ENCODE assay signal across 8 mouse cellular contexts in genomic region chr16:21422645-21423545, GRCm38 (mm10). TPM values are rescaled to one million over a fixed set of nuclear protein-coding genes. Genes with fewer than 3 reads are reported as not detected.
A peak's percentile ranks its signal among the peaks of the same experiment; 100 is the strongest.
DNase-seq lines count a peak whose midpoint lies in the region; ATAC-seq and TF ChIP-seq lines count a peak whose summit lies in the region.

Gene Vps8 (plus strand): TSS chr16:21423118.

- DNase-seq in MEL (ENCODE audit: low read depth, low spot score), result peak; percentile 97
- peak; percentile 92 for DNase-seq in cerebellum, adult 2 months
- peak; percentile 94 for DNase-seq in forelimb bud, embryonic 11.5 days (ENCODE audit: low read depth, low spot score)
- DNase-seq in layer of hippocampus, adult 9-10 months (ENCODE audit: low spot score), result peak; percentile 35
- DNase-seq in ovary, postnatal 10 days (ENCODE audit: low spot score), result peak; percentile 74
- DNase-seq in thymus, postnatal 10 days (ENCODE audit: low spot score in 2 of 2), result peak; percentile 86 to 92

- peaks cover 6% of the 10 kb centered on the region for H3K79me2 ChIP-seq in MEL (ENCODE audit: control insufficient read depth, insufficient read depth, low read length, poor library complexity)

- peak within 1 kb of the TSS; percentile 94 for H3K9ac ChIP-seq in MEL (ENCODE audit: control insufficient read depth, low read depth, low read length, poor library complexity, severe bottlenecking)
- peak within 1 kb of the TSS; percentile 92 for H3K9ac ChIP-seq in lung, embryonic 16.5 days (ENCODE audit: low read length)

- peak within 1 kb of the TSS; percentile 43 for H3K27ac ChIP-seq in MEL (ENCODE audit: control insufficient read depth, low read depth, low read length)
- H3K27ac ChIP-seq in cerebellum, adult 2 months (ENCODE audit: insufficient read depth, low read length), result peak within 1 kb of the TSS; percentile 35; the same call in 1 of the 2 replicates
- peak within 1 kb of the TSS; percentile 89 for H3K27ac ChIP-seq in lung, embryonic 16.5 days (ENCODE audit: low read length)

- no peak for TF ChIP-seq EP300 in MEL (IDR thresholded peaks at IDR 0.05; ENCODE audit: low read depth in 1 of 2, low read length in 2 of 2)

- H3K4me1 ChIP-seq in MEL (ENCODE audit: control insufficient read depth in 1 of 2, insufficient read depth in 2 of 2, low read length in 2 of 2), result peaks cover 9 to 10% of the 10 kb centered on the region in 2 experiments
- no peaks in the 10 kb centered on the region for H3K4me1 ChIP-seq in cerebellum, adult 2 months (ENCODE audit: control insufficient read depth, insufficient read depth, low read length)
- peaks cover 6% of the 10 kb centered on the region for H3K4me1 ChIP-seq in lung, embryonic 16.5 days (replicated peaks; ENCODE audit: control insufficient read depth, insufficient read depth, low read length)

- TF ChIP-seq CTCF in MEL (IDR thresholded peaks at IDR 0.05 in 2 of 3, conservative IDR thresholded peaks at IDR 0.05 in 1 of 3; ENCODE audit: control insufficient read depth in 1 of 3, insufficient read depth in 1 of 3, low read depth in 2 of 3, low read length in 3 of 3, poor library complexity in 1 of 3, severe bottlenecking in 1 of 3), result no peak; a peak in 1 of 6 replicates
- TF ChIP-seq CTCF in cerebellum, adult 2 months (IDR thresholded peaks at IDR 0.05; ENCODE audit: borderline replicate concordance, insufficient read depth, low read depth, low read length), result no peak

- WGBS in cerebellum, adult 2 months, result 1% methylated on average over 71 of the region's 71 CpGs
- under 1% methylated on average over 68 of the region's 71 CpGs for WGBS in lung, embryonic 16.5 days

- no peak for TF ChIP-seq RAD21 in MEL (IDR thresholded peaks at IDR 0.05; ENCODE audit: low read depth, low read length)

- ATAC-seq in hematopoietic stem cell, adult 5-6 weeks (replicated peaks in 1 of 2; ENCODE audit: insufficient read depth in 1 of 2, low FRiP score in 2 of 2, low TSS enrichment in 1 of 2, low read depth in 1 of 2, poor library complexity in 2 of 2, severe bottlenecking in 2 of 2), result peak; percentile 96 to 97
- ATAC-seq in lung, embryonic 16.5 days (ENCODE audit: low read depth), result peak; percentile 98

- peak within 1 kb of the TSS; percentile 84 to 100 for H3K4me3 ChIP-seq in MEL (ENCODE audit: control insufficient read depth in 1 of 2, insufficient read depth in 1 of 2, low read depth in 2 of 2, low read length in 2 of 2)
- peak within 1 kb of the TSS; percentile 83 for H3K4me3 ChIP-seq in cerebellum, adult 2 months (replicated peaks; ENCODE audit: insufficient read depth, low read depth, low read length)
- peak within 1 kb of the TSS; percentile 93 for H3K4me3 ChIP-seq in lung, embryonic 16.5 days (ENCODE audit: low read length)

- peaks cover 0 to 13% of the 10 kb centered on the region in 2 experiments; a peak in 2 of 4 replicates for H3K36me3 ChIP-seq in MEL (ENCODE audit: control insufficient read depth in 1 of 2, insufficient read depth in 2 of 2, low read length in 2 of 2)
- no peaks in the 10 kb centered on the region for H3K36me3 ChIP-seq in lung, embryonic 16.5 days (ENCODE audit: control insufficient read depth, insufficient read depth, low read length)

- no peaks in the 10 kb centered on the region for H3K27me3 ChIP-seq in MEL (ENCODE audit: control insufficient read depth in 1 of 2, insufficient read depth in 2 of 2, low read length in 2 of 2)
- no peaks in the 10 kb centered on the region for H3K27me3 ChIP-seq in cerebellum, adult 2 months (ENCODE audit: control insufficient read depth, insufficient read depth, low read length)
- H3K27me3 ChIP-seq in lung, embryonic 16.5 days (ENCODE audit: control insufficient read depth, insufficient read depth, low read depth, low read length), result no peaks in the 10 kb centered on the region

- peak within 1 kb of the TSS; percentile 93 for H3K4me2 ChIP-seq in lung, embryonic 16.5 days (ENCODE audit: low read depth, low read length)

- TF ChIP-seq POLR2A in MEL (IDR thresholded peaks at IDR 0.05; ENCODE audit: control insufficient read depth in 1 of 2, insufficient read depth in 1 of 2, low read depth in 1 of 2, low read length in 2 of 2, poor library complexity in 1 of 2), result peak; percentile 79 to 85
- peak; percentile 68; the same call in 1 of the 2 replicates for TF ChIP-seq POLR2A in cerebellum, adult 2 months (IDR thresholded peaks at IDR 0.05; ENCODE audit: borderline replicate concordance, insufficient read depth, low read length)

- no peaks in the 10 kb centered on the region for H3K9me3 ChIP-seq in MEL (replicated peaks; ENCODE audit: insufficient read depth, low read length)
- no peaks in the 10 kb centered on the region for H3K9me3 ChIP-seq in lung, embryonic 16.5 days (ENCODE audit: control insufficient read depth, low read length)

TF ChIP-seq in MEL, 35 proteins besides CTCF, POLR2A, EP300 and RAD21:
- TF ChIP-seq MAFK (IDR thresholded peaks at IDR 0.05; ENCODE audit: borderline replicate concordance, low read depth, low read length), result no peak
- TF ChIP-seq TCF12 (IDR thresholded peaks at IDR 0.05; ENCODE audit: low read depth, low read length), result peak; percentile 52; the same call in 1 of the 2 replicates
- peak; percentile 52 for TF ChIP-seq KAT2A (conservative IDR thresholded peaks at IDR 0.05; ENCODE audit: low read depth, low read length)
- no peak for TF ChIP-seq ZKSCAN1 (IDR thresholded peaks at IDR 0.05; ENCODE audit: low read depth, low read length)
- 0 out of 2 replicates have a peak, but pooled peaks have one; percentile 48 for TF ChIP-seq CHD1 (IDR thresholded peaks at IDR 0.05; ENCODE audit: low read depth, low read length)
- TF ChIP-seq E2F4 (IDR thresholded peaks at IDR 0.05; ENCODE audit: borderline replicate concordance, low read depth, low read length), result no peak; the same call in 1 of the 2 replicates
- TF ChIP-seq GATA1 (IDR thresholded peaks at IDR 0.05; ENCODE audit: low read depth, low read length), result 0 out of 2 replicates have a peak, but pooled peaks have one; percentile 11
- peak; percentile 20; the same call in 1 of the 2 replicates for TF ChIP-seq MAZ (IDR thresholded peaks at IDR 0.05; ENCODE audit: low read depth, low read length)
- no peak for TF ChIP-seq TAL1 (IDR thresholded peaks at IDR 0.05; ENCODE audit: low read length)
- peak; percentile 71; the same call in 1 of the 2 replicates for TF ChIP-seq POLR2AphosphoS2 (IDR thresholded peaks at IDR 0.05; ENCODE audit: low read length)
- 0 out of 2 replicates have a peak, but pooled peaks have one; percentile 33 for TF ChIP-seq RCOR1 (IDR thresholded peaks at IDR 0.05; ENCODE audit: low read depth, low read length)
- TF ChIP-seq GABPA (IDR thresholded peaks at IDR 0.05; ENCODE audit: low read depth, low read length), result no peak
- peak; percentile 48 for TF ChIP-seq SIN3A (IDR thresholded peaks at IDR 0.05; ENCODE audit: low read length)
- TF ChIP-seq HCFC1 (IDR thresholded peaks at IDR 0.05; ENCODE audit: low read depth, low read length), result peak; percentile 81
- no peak for TF ChIP-seq ZNF384 (IDR thresholded peaks at IDR 0.05; ENCODE audit: low read depth, low read length)
- TF ChIP-seq USF1 (IDR thresholded peaks at IDR 0.05; ENCODE audit: low read depth, low read length), result peak; percentile 99
- TF ChIP-seq NRF1 (IDR thresholded peaks at IDR 0.05; ENCODE audit: insufficient read depth, low read depth, low read length, poor library complexity, severe bottlenecking), result peak; percentile 93
- 0 out of 2 replicates have a peak, but pooled peaks have one; percentile 29 for TF ChIP-seq MYC (IDR thresholded peaks at IDR 0.05; ENCODE audit: low read depth, low read length)
- peak; percentile 83 for TF ChIP-seq ZMIZ1 (IDR thresholded peaks at IDR 0.05; ENCODE audit: low read depth, low read length)
- TF ChIP-seq TBP (IDR thresholded peaks at IDR 0.05; ENCODE audit: low read depth, low read length), result peak; percentile 77
- TF ChIP-seq BHLHE40 (IDR thresholded peaks at IDR 0.05; ENCODE audit: borderline replicate concordance, low read depth, low read length), result peak; percentile 71; the same call in 1 of the 2 replicates
- TF ChIP-seq ETS1 (IDR thresholded peaks at IDR 0.05; ENCODE audit: low read depth, low read length), result 0 out of 2 replicates have a peak, but pooled peaks have one; percentile 30
- TF ChIP-seq MEF2A (IDR thresholded peaks at IDR 0.05; ENCODE audit: extremely low read depth, insufficient replicate concordance, low read depth, low read length, poor library complexity, severe bottlenecking), result no peak
- peak; percentile 45 to 92; a peak in 3 of 4 replicates for TF ChIP-seq USF2 (IDR thresholded peaks at IDR 0.05; ENCODE audit: borderline replicate concordance in 1 of 2, insufficient read depth in 1 of 2, low read depth in 1 of 2, low read length in 2 of 2)
- peak; percentile 75 for TF ChIP-seq NELFE (IDR thresholded peaks at IDR 0.05; ENCODE audit: low read depth, low read length)
- TF ChIP-seq ZC3H11A (IDR thresholded peaks at IDR 0.05; ENCODE audit: low read depth, low read length), result no peak
- no peak for TF ChIP-seq MYB (IDR thresholded peaks at IDR 0.05; ENCODE audit: low read depth, low read length)
- no peak for TF ChIP-seq JUND (IDR thresholded peaks at IDR 0.05; ENCODE audit: low read depth, low read length)
- TF ChIP-seq MXI1 (IDR thresholded peaks at IDR 0.05; ENCODE audit: low read depth, low read length), result peak; percentile 60
- peak; percentile 96 for TF ChIP-seq ELF1 (IDR thresholded peaks at IDR 0.05; ENCODE audit: low read depth, low read length)
- no peak for TF ChIP-seq POLR2AphosphoS5 (IDR thresholded peaks at IDR 0.05; ENCODE audit: borderline replicate concordance, low read depth, low read length)
- 0 out of 2 replicates have a peak, but pooled peaks have one; percentile 2 for TF ChIP-seq SMC3 (IDR thresholded peaks at IDR 0.05; ENCODE audit: low read depth, low read length)
- TF ChIP-seq MAX (IDR thresholded peaks at IDR 0.05; ENCODE audit: low read length), result peak; percentile 92
- no peak for TF ChIP-seq CHD2 (IDR thresholded peaks at IDR 0.05; ENCODE audit: low read length)
- no peak for TF ChIP-seq UBTF (IDR thresholded peaks at IDR 0.05; ENCODE audit: borderline replicate concordance, insufficient read depth, low read depth, low read length)

RNA-seq across cellular contexts. Expression of gene Vps8, which starts in this region (rescaled TPM):
- total RNA-seq in MEL (2012; rRNA removed), result 10.5 TPM in 2 replicates
- polyA plus RNA-seq in MEL (2012; ENCODE audit: insufficient read depth in 1 of 2, insufficient read length in 2 of 2, low read depth in 1 of 2, low replicate concordance in 2 of 2, missing spikeins in 1 of 2), result 10 to 100 TPM in 1 of 2 experiments, not detected in 1; 14.0 TPM
- 26.3 and 27.1 TPM in 2 replicates for polyA plus RNA-seq in cerebellum, adult 2 months (2012; rRNA removed)
- total RNA-seq in hematopoietic stem cell, adult 5-6 weeks (2017), result 18.6 and 27.7 TPM in 2 replicates
- 13.3 and 16.4 TPM in 2 replicates for polyA plus RNA-seq in lung, embryonic 16.5 days (2015; fragmentation: Nextera tagmentation; extraction: Ambion mirVana)

Comparison
In these comparisons a context has a peak if more than half of its experiments do, and no peak if none do; other contexts are left out.
1. Peak in every context shown above with its lines: DNase-seq, ATAC-seq, H3K4me3 ChIP-seq and H3K27ac ChIP-seq.
2. DNase-seq: peak in every context shown above with its lines; median percentile 97 in MEL; 94 in forelimb bud, embryonic 11.5 days; 92 in cerebellum, adult 2 months; 89 in thymus, postnatal 10 days; 74 in ovary, postnatal 10 days; 35 in layer of hippocampus, adult 9-10 months.
3. H3K27ac ChIP-seq: peak in every context shown above with its lines; median percentile 89 in lung, embryonic 16.5 days; 43 in MEL; 35 in cerebellum, adult 2 months.